Mouse (Mus musculus): ENCODE measurements around the gene Nfib. TPM values are rescaled to one million over a fixed set of nuclear protein-coding genes. Genes with fewer than 3 reads are reported as not detected.
A peak's percentile ranks its signal among the peaks of the same experiment; 100 is the strongest.

The Nfib gene
- polyA plus RNA-seq, 1 experiment from 2014 or later: 149 TPM

DNA sequence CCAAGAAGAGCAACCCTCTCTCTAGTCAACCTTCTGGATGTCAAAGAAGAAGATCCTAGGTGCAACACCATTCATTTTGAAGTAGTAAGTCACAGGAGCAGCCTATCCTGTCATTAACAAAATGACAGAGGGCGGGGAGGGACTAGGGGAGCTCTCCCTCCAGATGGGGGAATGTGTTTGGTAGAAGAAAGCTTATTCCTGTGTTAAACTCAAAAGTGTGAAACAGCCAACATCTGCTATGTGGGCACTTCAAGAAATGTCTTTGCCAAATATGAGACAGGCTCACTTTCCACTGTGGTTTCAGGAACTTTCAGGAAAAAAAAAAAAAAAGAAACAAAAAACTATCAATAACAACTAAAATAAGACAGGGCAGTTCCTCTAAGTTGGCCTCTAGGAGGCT, 411.5 kb downstream of the Nfib start:
- Histone ChIP-seq H3K27me3 (ENCODE audit: insufficient read depth, low read length) (no peaks in the 10 kb centered on the region), H3K4me3 (ENCODE audit: low read depth, low read length) (no peak overlapping the region), H3K9me3 (ENCODE audit: low read depth, low read length) (no peaks in the 10 kb centered on the region), H3K4me2 (no peak overlapping the region), H3K4me1 (ENCODE audit: insufficient read depth) (0 out of 2 replicates have a peak, but pooled peaks cover 4% of the 10 kb centered on the region), H3K36me3 (ENCODE audit: insufficient read depth) (peaks cover 50% of the 10 kb centered on the region), H3K9ac (no peak overlapping the region), H3K27ac (ENCODE audit: low read depth) (no peak overlapping the region)
- TF ChIP-seq CTCF (IDR thresholded peaks at IDR 0.05; ENCODE audit: low read depth): no peak
- ATAC-seq (ENCODE audit: insufficient read depth) (no peak), DNase-seq (no peak)
- WGBS: 64% methylated on average over 1 of the region's 1 CpGs

- WGBS: 71% methylated on average over 4 of the region's 4 CpGs
- no peak overlapping the region for H3K4me2 ChIP-seq
- 0 out of 2 replicates have a peak, but pooled peaks cover 4% of the 10 kb centered on the region for H3K4me1 ChIP-seq (ENCODE audit: insufficient read depth)
- no peak for DNase-seq
- H3K27ac ChIP-seq (ENCODE audit: low read depth): no peak overlapping the region
- no peak overlapping the region for H3K9ac ChIP-seq
- no peak for ATAC-seq (ENCODE audit: insufficient read depth)
- no peaks in the 10 kb centered on the region for H3K27me3 ChIP-seq (ENCODE audit: insufficient read depth, low read length)
- H3K36me3 ChIP-seq (ENCODE audit: insufficient read depth): peaks cover 37% of the 10 kb centered on the region
- no peaks in the 10 kb centered on the region for H3K9me3 ChIP-seq (ENCODE audit: low read depth, low read length)
- H3K4me3 ChIP-seq (ENCODE audit: low read depth, low read length): no peak overlapping the region
- TF ChIP-seq CTCF (IDR thresholded peaks at IDR 0.05; ENCODE audit: low read depth): no peak
These were observed 414.2 kb downstream of the Nfib start for GRCm38 (mm10) chr4:82291174-82291847.

GRCm38 (mm10) chr4:82290623-82291022, 414.9 kb downstream of the Nfib start:
- Histone ChIP-seq H3K4me1 (ENCODE audit: insufficient read depth) (0 out of 2 replicates have a peak, but pooled peaks cover 4% of the 10 kb centered on the region), H3K4me2 (no peak overlapping the region), H3K27ac (ENCODE audit: low read depth) (no peak overlapping the region), H3K27me3 (ENCODE audit: insufficient read depth, low read length) (no peaks in the 10 kb centered on the region), H3K9ac (no peak overlapping the region), H3K9me3 (ENCODE audit: low read depth, low read length) (no peaks in the 10 kb centered on the region), H3K36me3 (ENCODE audit: insufficient read depth) (peaks cover 37% of the 10 kb centered on the region), H3K4me3 (ENCODE audit: low read depth, low read length) (no peak overlapping the region)
- WGBS: 67% methylated on average over 9 of the region's 9 CpGs
- TF ChIP-seq CTCF (IDR thresholded peaks at IDR 0.05; ENCODE audit: low read depth): no peak
- DNase-seq (no peak), ATAC-seq (ENCODE audit: insufficient read depth) (no peak)

DNA sequence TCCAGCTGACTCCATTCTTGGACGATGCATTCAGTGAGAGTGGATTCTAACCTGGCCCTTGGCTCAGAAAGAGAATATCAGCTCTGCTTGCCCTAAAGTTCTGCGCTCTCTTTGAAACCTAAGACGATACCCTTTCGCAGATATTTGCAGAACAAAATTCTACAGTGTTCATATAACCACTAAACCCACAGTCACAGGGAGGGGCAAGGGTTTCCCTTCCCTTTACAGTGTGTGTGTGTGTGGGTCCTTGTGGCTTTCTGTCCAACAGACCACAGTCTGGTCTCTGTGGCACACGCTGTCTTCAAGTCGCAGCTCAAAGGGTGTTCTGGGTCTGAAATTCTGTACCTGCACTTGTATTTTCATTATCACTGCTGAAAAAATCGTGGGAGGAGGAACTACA, 416.0 kb downstream of the Nfib start:
- Histone ChIP-seq H3K36me3 (ENCODE audit: insufficient read depth) (peaks cover 33% of the 10 kb centered on the region), H3K27ac (ENCODE audit: low read depth) (peak overlapping the region; percentile 37; the same call in 1 of the 2 replicates), H3K4me2 (no peak overlapping the region), H3K27me3 (ENCODE audit: insufficient read depth, low read length) (no peaks in the 10 kb centered on the region), H3K4me1 (ENCODE audit: insufficient read depth) (0 out of 2 replicates have a peak, but pooled peaks cover 4% of the 10 kb centered on the region), H3K9me3 (ENCODE audit: low read depth, low read length) (no peaks in the 10 kb centered on the region), H3K4me3 (ENCODE audit: low read depth, low read length) (no peak overlapping the region), H3K9ac (no peak overlapping the region)
- WGBS: 56% methylated on average over 7 of the region's 7 CpGs
- no peak for ATAC-seq (ENCODE audit: insufficient read depth)
- no peak for TF ChIP-seq CTCF (IDR thresholded peaks at IDR 0.05; ENCODE audit: low read depth)
- DNase-seq: no peak

DNA sequence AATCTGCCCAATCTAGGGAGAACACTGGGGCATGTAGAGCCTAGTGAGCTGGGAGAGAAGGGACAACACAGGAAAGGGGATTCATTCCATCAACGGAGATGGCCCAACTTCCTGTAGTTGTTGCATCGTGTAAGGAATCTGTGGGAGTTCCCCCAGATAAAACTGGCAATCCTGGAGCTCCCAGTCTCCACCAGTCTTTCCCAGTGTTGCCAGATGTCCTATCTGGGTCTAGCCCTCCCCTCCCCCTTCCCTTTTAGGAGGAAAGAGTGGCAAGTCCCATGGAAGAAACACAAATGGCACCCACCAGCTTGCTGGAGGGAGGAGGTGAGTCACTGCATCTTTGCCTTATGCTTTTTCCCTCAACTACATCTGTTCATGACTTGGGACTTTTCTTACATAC, 417.4 kb downstream of the Nfib start:
- DNase-seq: no peak
- H3K36me3 ChIP-seq (ENCODE audit: insufficient read depth): peaks cover 26% of the 10 kb centered on the region
- no peak overlapping the region for H3K27ac ChIP-seq (ENCODE audit: low read depth)
- TF ChIP-seq CTCF (IDR thresholded peaks at IDR 0.05; ENCODE audit: low read depth): no peak
- no peak for ATAC-seq (ENCODE audit: insufficient read depth)
- no peaks in the 10 kb centered on the region for H3K9me3 ChIP-seq (ENCODE audit: low read depth, low read length)
- H3K9ac ChIP-seq: no peak overlapping the region
- H3K4me3 ChIP-seq (ENCODE audit: low read depth, low read length): no peak overlapping the region
- no peak overlapping the region for H3K4me2 ChIP-seq
- 0 out of 2 replicates have a peak, but pooled peaks cover 4% of the 10 kb centered on the region for H3K4me1 ChIP-seq (ENCODE audit: insufficient read depth)
- 59% methylated on average over 2 of the region's 2 CpGs for WGBS
- H3K27me3 ChIP-seq (ENCODE audit: insufficient read depth, low read length): no peaks in the 10 kb centered on the region

- no peak overlapping the region for H3K4me3 ChIP-seq (ENCODE audit: low read depth, low read length)
- H3K9ac ChIP-seq: no peak overlapping the region
- peaks cover 23% of the 10 kb centered on the region for H3K36me3 ChIP-seq (ENCODE audit: insufficient read depth)
- no peak overlapping the region for H3K27ac ChIP-seq (ENCODE audit: low read depth)
- H3K4me2 ChIP-seq: no peak overlapping the region
- no peaks in the 10 kb centered on the region for H3K27me3 ChIP-seq (ENCODE audit: insufficient read depth, low read length)
- TF ChIP-seq CTCF (IDR thresholded peaks at IDR 0.05; ENCODE audit: low read depth): no peak
- 0 out of 2 replicates have a peak, but pooled peaks cover 4% of the 10 kb centered on the region for H3K4me1 ChIP-seq (ENCODE audit: insufficient read depth)
- ATAC-seq (ENCODE audit: insufficient read depth) (no peak), DNase-seq (no peak)
- H3K9me3 ChIP-seq (ENCODE audit: low read depth, low read length): no peaks in the 10 kb centered on the region
- WGBS: 90% methylated on average over 2 of the region's 2 CpGs
These were observed 418.1 kb downstream of the Nfib start for GRCm38 (mm10) chr4:82287454-82287853.

GRCm38 (mm10) chr4:82286931-82287330, 418.6 kb downstream of the Nfib start:
- peaks cover 21% of the 10 kb centered on the region for H3K36me3 ChIP-seq (ENCODE audit: insufficient read depth)
- H3K9ac ChIP-seq: no peak overlapping the region
- H3K9me3 ChIP-seq (ENCODE audit: low read depth, low read length): no peaks in the 10 kb centered on the region
- H3K4me2 ChIP-seq: no peak overlapping the region
- no peak for TF ChIP-seq CTCF (IDR thresholded peaks at IDR 0.05; ENCODE audit: low read depth)
- ATAC-seq (ENCODE audit: insufficient read depth): no peak
- WGBS: 80% methylated on average over 2 of the region's 2 CpGs
- no peak overlapping the region for H3K4me3 ChIP-seq (ENCODE audit: low read depth, low read length)
- 0 out of 2 replicates have a peak, but pooled peaks cover 4% of the 10 kb centered on the region for H3K4me1 ChIP-seq (ENCODE audit: insufficient read depth)
- no peak for DNase-seq
- H3K27ac ChIP-seq (ENCODE audit: low read depth): no peak overlapping the region
- no peaks in the 10 kb centered on the region for H3K27me3 ChIP-seq (ENCODE audit: insufficient read depth, low read length)
